Mouse (Mus musculus) megakaryocyte, embryonic 14.5 days (primary cell): Measurements from ENCODE around the gene Dnah17.

Source experiments
- FLI1 ChIP-seq: IDR thresholded peaks from 2 replicates; pipeline ENCODE4 v1.6.1; 2012; ENCODE audit warnings: low read length, inconsistent platforms, mixed read lengths
- GATA1 ChIP-seq: IDR thresholded peaks from 3 replicates; pipeline ENCODE4 v1.6.1; 2012; ENCODE audit warnings: mixed read lengths, low read length, inconsistent platforms, borderline replicate concordance

- TF ChIP-seq GATA1 (no peak), FLI1 (no peak)
Measured at GRCm38 (mm10) chr11:118082294-118082693, 48.1 kb downstream of the Dnah17 start.
